Mouse (Mus musculus) ES-E14 (cell line): Measurements from ENCODE around the gene Kctd21. TPM values are rescaled to one million over a fixed set of nuclear protein-coding genes. Genes with fewer than 3 reads are reported as not detected.

Experiments
- DNase-seq: peaks from one replicate; pipeline ENCODE4 v3.0.0-alpha.2; 2013; ENCODE audit warnings: low read depth, low spot score
- H3K27ac ChIP-seq: 2 replicates; pipeline ENCODE4 v1.5.1; 2012; ENCODE audit warnings: low read depth, mild to moderate bottlenecking, low read length, moderate library complexity, mixed read lengths; ENCODE audit not compliant: poor library complexity, insufficient read depth, severe bottlenecking
- H3K36me3 ChIP-seq: 2 replicates; pipeline ENCODE4 v1.6.1; 2012; ENCODE audit warnings: mild to moderate bottlenecking, low read length, moderate library complexity, mixed read lengths; ENCODE audit not compliant: control insufficient read depth, poor library complexity, insufficient read depth, severe bottlenecking
- H3K4me1 ChIP-seq, 2 experiments: fragments of 150-350 bp in 1 of 2; sonication (generic) in 1 of 2; 2 replicates each; pipeline ENCODE4 v1.6.1; 2012; ENCODE audit warnings: low read length in 2 of 2, mild to moderate bottlenecking in 1 of 2, mixed read lengths in 1 of 2; ENCODE audit not compliant: control insufficient read depth in 2 of 2, insufficient read depth in 2 of 2, poor library complexity in 1 of 2
- H3K4me3 ChIP-seq, 2 experiments: fragments of 150-350 bp in 1 of 2; sonication (generic) in 1 of 2; 2 replicates each; pipeline ENCODE4 v1.5.1; 2012; ENCODE audit warnings: low read length in 2 of 2, low read depth in 1 of 2, mild to moderate bottlenecking in 1 of 2, mixed read lengths in 1 of 2; ENCODE audit not compliant: insufficient read depth in 1 of 2, poor library complexity in 1 of 2, severe bottlenecking in 1 of 2
- H3K9ac ChIP-seq: 2 replicates; pipeline ENCODE4 v1.6.1; 2012; ENCODE audit warnings: low read depth, mild to moderate bottlenecking, low read length, mixed read lengths; ENCODE audit not compliant: poor library complexity, insufficient read depth, severe bottlenecking
- H3K9me3 ChIP-seq: fragments of 150-350 bp; sonication (generic); 2 replicates; pipeline ENCODE4 v1.6.1; 2012; ENCODE audit warnings: low read depth, mild to moderate bottlenecking, low read length; ENCODE audit not compliant: control insufficient read depth, insufficient read depth
- CHD2 ChIP-seq: IDR thresholded peaks from 2 replicates; pipeline ENCODE4 v1.6.1; 2014; ENCODE audit warnings: mild to moderate bottlenecking, low read depth, low read length, inconsistent platforms
- HCFC1 ChIP-seq: IDR thresholded peaks from 2 replicates; pipeline ENCODE4 v1.6.1; 2012; ENCODE audit warnings: low read length, inconsistent platforms, borderline replicate concordance; ENCODE audit not compliant: insufficient read depth
- MAFK ChIP-seq: IDR thresholded peaks from 2 replicates; pipeline ENCODE4 v1.6.1; 2014; ENCODE audit warnings: mild to moderate bottlenecking, low read depth, low read length, inconsistent platforms; ENCODE audit not compliant: insufficient read depth
- ZC3H11A ChIP-seq: IDR thresholded peaks from 2 replicates; pipeline ENCODE4 v1.6.1; 2012; ENCODE audit warnings: low read depth, mild to moderate bottlenecking, inconsistent platforms, low read length, borderline replicate concordance
- ZNF384 ChIP-seq: IDR thresholded peaks from 2 replicates; pipeline ENCODE4 v1.6.1; 2012; ENCODE audit warnings: low read depth, low read length, inconsistent platforms
- in situ Hi-C, 2 experiments: fragments of 600-800 bp; cut with MboI; formaldehyde crosslinking; loops; one replicate each; pipeline ENCODE4 v1.15.1; 2025; ENCODE audit warnings: low sequenced_read_pairs in 2 of 2, inconsistent platforms in 1 of 2; ENCODE audit not compliant: unreplicated experiment in 2 of 2
- total RNA-seq: library from RNA; depleted of rRNA; stranded (reverse); fragments of 300-350 nt; gene quantifications from 2 replicates; pipeline ENCODE4 v1.2.3, GENCODE M21; 2012

The Kctd21 gene
- total RNA-seq, 1 experiment, result 1.4 TPM

DNA sequence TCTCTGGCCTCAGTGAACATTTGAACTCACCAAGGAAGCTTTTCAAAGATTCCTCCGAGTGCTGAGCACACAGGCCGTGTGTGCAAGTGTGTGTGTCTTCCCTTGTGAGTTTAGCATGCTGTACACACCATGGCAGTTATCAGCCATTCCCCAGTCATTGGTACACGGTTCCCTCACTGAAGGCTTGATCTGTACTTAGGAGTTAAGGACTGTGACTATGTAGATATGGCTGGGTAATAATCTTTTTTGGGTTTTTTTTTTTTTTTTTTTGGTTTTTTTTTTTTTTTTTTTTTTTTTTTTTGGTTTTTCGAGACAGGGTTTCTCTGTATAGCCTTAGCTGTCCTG, 14.7 kb downstream of the Kctd21 start:
- TF ChIP-seq MAFK (no peak), ZNF384 (no peak), CHD2 (no peak), HCFC1 (no peak), ZC3H11A (no peak)
- Histone ChIP-seq H3K9me3 (no peaks in the 10 kb centered on the region), H3K36me3 (no peaks in the 10 kb centered on the region), H3K4me3 (no peak overlapping the region), H3K27ac (no peak overlapping the region), H3K4me1 (peaks cover 12 to 26% of the 10 kb centered on the region in 2 experiments; a peak in 3 of 4 replicates), H3K9ac (no peak overlapping the region)
- DNase-seq, result no peak
- in situ Hi-C loops, result no loop called here

DNA sequence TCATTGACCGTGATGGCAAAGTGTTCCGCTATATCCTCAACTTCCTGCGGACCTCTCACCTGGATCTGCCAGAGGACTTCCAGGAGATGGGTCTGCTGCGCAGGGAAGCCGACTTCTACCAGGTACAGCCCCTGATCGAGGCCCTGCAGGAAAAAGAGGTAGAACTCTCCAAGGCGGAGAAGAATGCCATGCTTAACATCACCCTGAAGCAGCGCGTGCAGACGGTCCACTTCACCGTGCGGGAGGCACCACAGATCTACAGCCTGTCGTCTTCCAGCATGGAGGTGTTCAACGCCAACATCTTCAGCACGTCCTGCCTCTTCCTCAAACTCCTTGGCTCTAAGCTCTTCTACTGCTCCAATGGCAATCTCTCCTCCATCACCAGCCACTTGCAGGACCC, 15.3 kb downstream of the Kctd21 start:
- H3K4me3 ChIP-seq, result no peak overlapping the region
- H3K9me3 ChIP-seq, result no peaks in the 10 kb centered on the region
- in situ Hi-C loops, result no loop called here
- no peak for DNase-seq
- no peak for TF ChIP-seq CHD2
- no peak for TF ChIP-seq ZNF384
- no peak for TF ChIP-seq MAFK
- no peak for TF ChIP-seq ZC3H11A
- TF ChIP-seq HCFC1, result no peak
- no peak overlapping the region for H3K9ac ChIP-seq
- H3K27ac ChIP-seq, result no peak overlapping the region
- peaks cover 8 to 26% of the 10 kb centered on the region in 2 experiments; a peak in 3 of 4 replicates for H3K4me1 ChIP-seq
- H3K36me3 ChIP-seq, result no peaks in the 10 kb centered on the region

DNA sequence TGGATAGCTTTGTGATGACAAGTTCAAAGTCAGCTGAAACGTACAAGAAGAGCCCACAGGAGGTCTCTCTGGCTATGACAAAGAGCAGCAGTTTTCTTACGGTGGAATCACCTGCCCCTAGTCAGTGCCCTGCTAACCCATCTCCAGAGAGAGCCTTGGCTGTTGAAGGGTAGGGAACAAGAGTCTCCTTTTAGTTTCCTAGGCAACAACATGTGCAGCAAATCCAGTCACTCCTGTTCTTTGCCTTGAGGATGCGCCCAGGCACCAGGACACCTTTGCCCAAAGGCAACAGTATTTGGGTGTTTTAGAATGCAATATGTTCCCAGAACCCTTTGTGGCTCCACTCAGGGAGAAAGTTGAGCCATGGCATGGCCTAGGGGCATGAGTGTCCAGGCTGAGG, 16.2 kb downstream of the Kctd21 start:
- no peak for TF ChIP-seq CHD2
- TF ChIP-seq HCFC1, result no peak
- TF ChIP-seq ZC3H11A, result no peak
- TF ChIP-seq MAFK, result no peak
- TF ChIP-seq ZNF384, result no peak
- Histone ChIP-seq H3K9ac (no peak overlapping the region), H3K9me3 (no peaks in the 10 kb centered on the region), H3K4me3 (no peak overlapping the region), H3K4me1 (peaks cover 7 to 22% of the 10 kb centered on the region in 2 experiments; a peak in 3 of 4 replicates), H3K27ac (no peak overlapping the region), H3K36me3 (no peaks in the 10 kb centered on the region)
- in situ Hi-C loops, result no loop called here
- no peak for DNase-seq

DNA sequence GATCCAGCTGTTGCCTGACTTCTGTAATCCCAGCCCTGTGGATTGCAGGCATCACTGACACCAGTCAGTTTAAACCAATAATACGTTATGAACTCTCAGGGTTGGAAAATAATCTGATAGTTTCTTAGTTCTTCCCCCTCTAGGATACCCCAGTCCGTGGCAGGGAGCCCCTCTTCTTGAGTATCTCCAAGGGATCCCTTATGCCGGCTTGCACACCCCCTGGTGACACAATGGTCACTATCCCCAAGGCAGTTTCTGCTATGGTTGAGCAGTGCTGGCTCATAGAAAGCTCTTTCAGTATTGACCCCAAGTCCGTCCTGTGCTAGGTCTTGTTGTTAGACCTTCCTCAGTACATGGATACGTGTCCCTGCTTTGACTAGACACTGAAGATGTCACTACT, 16.7 kb downstream of the Kctd21 start:
- Histone ChIP-seq H3K4me3 (no peak overlapping the region), H3K4me1 (peaks cover 4 to 18% of the 10 kb centered on the region in 2 experiments; a peak in 3 of 4 replicates), H3K9ac (no peak overlapping the region), H3K36me3 (no peaks in the 10 kb centered on the region), H3K27ac (no peak overlapping the region), H3K9me3 (no peaks in the 10 kb centered on the region)
- no peak for TF ChIP-seq MAFK
- no peak for TF ChIP-seq ZC3H11A
- TF ChIP-seq ZNF384, result no peak
- TF ChIP-seq CHD2, result no peak
- no peak for TF ChIP-seq HCFC1
- in situ Hi-C loops, result no loop called here
- DNase-seq, result no peak

DNA sequence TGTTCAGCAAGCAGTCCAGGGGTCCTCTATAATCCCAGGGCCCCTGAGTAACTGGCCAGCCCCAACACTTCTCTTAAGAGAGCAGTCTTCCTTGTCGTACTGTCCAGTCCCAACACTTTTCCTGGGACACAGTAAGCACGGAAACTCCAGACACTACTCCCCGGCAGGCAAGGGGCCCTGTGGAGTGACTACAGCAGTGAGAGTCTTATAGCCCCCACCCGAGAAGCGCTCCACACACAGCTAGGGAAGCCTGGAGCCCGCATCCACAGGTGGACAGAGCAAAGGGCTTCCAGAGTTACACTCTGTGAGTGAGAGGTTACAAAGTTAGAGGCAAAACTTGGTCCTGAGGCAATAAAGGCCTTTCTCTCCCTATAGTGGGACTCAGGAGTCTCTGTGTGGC, 17.3 kb downstream of the Kctd21 start:
- Histone ChIP-seq H3K9me3 (no peaks in the 10 kb centered on the region), H3K4me1 (peaks cover 2 to 12% of the 10 kb centered on the region in 2 experiments; a peak in 2 of 4 replicates), H3K36me3 (no peaks in the 10 kb centered on the region), H3K9ac (no peak overlapping the region), H3K4me3 (no peak overlapping the region), H3K27ac (no peak overlapping the region)
- TF ChIP-seq CHD2 (no peak), HCFC1 (no peak), ZNF384 (no peak), ZC3H11A (no peak), MAFK (no peak)
- DNase-seq, result no peak
- in situ Hi-C loops, result no loop called here
